Mouse (Mus musculus): ENCODE data around the gene Spop. TPM values are rescaled to one million over a fixed set of nuclear protein-coding genes. Genes with fewer than 3 reads are reported as not detected.

The Spop gene
- polyA plus RNA-seq, 1 experiment from 2014 or later = 92.4 TPM

DNA sequence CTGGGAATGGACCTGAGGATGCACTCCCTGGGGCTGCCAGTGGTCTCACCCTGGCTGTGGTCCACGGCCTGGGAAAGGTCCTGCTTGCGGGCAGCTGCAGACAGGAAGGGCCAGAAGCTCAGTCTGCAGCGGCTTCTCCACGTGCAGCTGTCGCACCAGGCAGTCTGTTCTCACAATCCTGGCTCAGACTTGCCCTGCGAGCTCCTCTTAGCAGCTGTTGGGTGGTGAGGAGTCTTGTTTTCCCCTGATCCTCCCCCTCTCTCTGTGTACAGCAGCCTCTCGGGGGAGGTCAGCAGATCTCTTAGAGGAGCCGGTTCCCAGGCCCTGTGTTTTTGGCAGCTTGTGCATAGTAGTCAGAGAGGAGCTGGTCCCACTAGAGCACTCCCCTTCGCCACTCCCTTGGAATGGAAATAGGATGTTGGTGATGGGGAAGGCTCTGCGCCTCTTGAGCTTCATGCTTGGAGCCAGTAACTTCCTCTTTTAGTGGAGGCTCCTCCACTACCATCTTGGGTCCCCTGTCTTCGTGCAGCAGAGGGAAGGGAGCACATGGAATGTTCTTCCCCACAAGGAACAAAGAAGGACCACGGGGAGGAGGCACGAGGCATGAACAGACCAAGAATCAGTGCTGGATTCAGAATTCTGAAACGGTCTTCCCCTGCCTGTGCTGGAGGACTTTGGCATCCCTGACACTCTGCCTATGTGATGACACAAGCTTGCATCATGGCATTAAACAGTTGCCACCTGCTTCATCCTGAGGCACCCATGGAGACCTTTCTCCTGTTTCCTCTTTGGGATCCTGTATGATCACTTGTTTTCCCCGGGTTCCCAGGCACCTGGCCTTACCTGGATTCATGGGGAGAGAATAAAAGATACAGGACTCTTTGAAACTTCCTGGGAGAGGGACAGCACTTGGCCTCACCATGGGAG, 43.7 kb upstream of the Spop start:
- 73% methylated on average over 15 of the region's 15 CpGs for WGBS
- H3K27ac ChIP-seq (ENCODE audit: low read depth, low read length) = no peak overlapping the region
- H3K36me3 ChIP-seq (ENCODE audit: control insufficient read depth, insufficient read depth, low read length) = peaks cover 38% of the 10 kb centered on the region

DNA sequence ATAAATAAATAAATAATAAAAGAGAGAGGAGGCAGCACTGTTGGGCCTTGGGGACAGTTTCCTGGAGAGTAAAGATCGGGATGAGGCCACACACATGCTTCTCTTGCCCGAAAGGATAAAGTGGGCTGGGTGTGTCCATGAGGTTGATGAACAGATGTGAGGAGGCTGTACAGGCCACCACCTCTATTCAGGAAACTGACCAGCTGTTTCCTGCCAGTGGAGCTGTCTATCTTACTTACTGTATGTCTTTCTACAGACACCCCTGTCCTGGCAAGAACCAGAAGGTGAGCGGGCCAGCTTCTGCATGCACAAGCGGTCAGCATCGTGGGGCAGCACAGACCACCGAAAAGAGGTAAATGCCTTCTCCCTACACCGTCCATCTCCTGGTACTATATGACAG, 42.7 kb upstream of the Spop start:
- no peaks in the 10 kb centered on the region for H3K9me3 ChIP-seq (ENCODE audit: control insufficient read depth, low read length)
- H3K27me3 ChIP-seq (replicated peaks; ENCODE audit: control insufficient read depth, insufficient read depth, low read length) = no peaks in the 10 kb centered on the region
- 92% methylated on average over 7 of the region's 7 CpGs for WGBS
- H3K27ac ChIP-seq (ENCODE audit: low read depth, low read length) = no peak overlapping the region
- no peak overlapping the region for H3K9ac ChIP-seq (ENCODE audit: low read depth, low read length)
- peaks cover 45% of the 10 kb centered on the region for H3K36me3 ChIP-seq (ENCODE audit: control insufficient read depth, insufficient read depth, low read length)
- H3K4me1 ChIP-seq (replicated peaks; ENCODE audit: control insufficient read depth, insufficient read depth, low read length) = no peaks in the 10 kb centered on the region; the same call in 1 of the 2 replicates
- H3K4me2 ChIP-seq = no peak overlapping the region
- no peak overlapping the region for H3K4me3 ChIP-seq (ENCODE audit: low read depth, low read length)
- ATAC-seq (replicated peaks; ENCODE audit: low FRiP score) = no peak
- no peak for DNase-seq (ENCODE audit: low spot score)

More for the DNA sequence above, 43.7 kb upstream of the Spop start:
- no peak overlapping the region for H3K4me3 ChIP-seq (ENCODE audit: low read depth, low read length)
- no peak for DNase-seq (ENCODE audit: low spot score)
- no peak overlapping the region for H3K9ac ChIP-seq (ENCODE audit: low read depth, low read length)
- no peaks in the 10 kb centered on the region for H3K27me3 ChIP-seq (replicated peaks; ENCODE audit: control insufficient read depth, insufficient read depth, low read length)
- no peak overlapping the region for H3K4me2 ChIP-seq
- ATAC-seq (replicated peaks; ENCODE audit: low FRiP score) = no peak
- no peaks in the 10 kb centered on the region; the same call in 1 of the 2 replicates for H3K4me1 ChIP-seq (replicated peaks; ENCODE audit: control insufficient read depth, insufficient read depth, low read length)
- no peaks in the 10 kb centered on the region for H3K9me3 ChIP-seq (ENCODE audit: control insufficient read depth, low read length)

DNA sequence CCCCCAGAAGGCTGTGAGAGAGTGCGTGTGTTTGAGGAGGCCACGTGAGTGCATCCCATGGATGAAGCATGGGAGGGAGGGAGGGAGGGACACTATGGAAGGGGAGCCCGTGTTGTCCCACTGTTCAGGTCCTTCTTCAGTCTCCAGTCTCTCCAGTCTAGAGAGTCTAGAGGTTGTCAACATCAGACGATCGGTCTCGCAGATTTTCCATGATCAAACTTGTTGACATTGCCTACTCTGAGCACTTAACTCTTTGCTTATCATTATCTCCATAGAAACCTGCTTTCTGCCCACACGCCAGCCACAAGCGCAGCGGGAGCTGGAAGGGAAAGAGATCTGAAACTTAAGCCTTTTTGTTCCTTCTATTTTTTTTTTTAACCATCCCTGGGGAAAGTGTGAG, 35.0 kb upstream of the Spop start:
- DNase-seq (ENCODE audit: low spot score) = no peak
- Histone ChIP-seq H3K36me3 (ENCODE audit: control insufficient read depth, insufficient read depth, low read length) (peaks cover 44% of the 10 kb centered on the region), H3K27ac (ENCODE audit: low read depth, low read length) (no peak overlapping the region), H3K4me1 (replicated peaks; ENCODE audit: control insufficient read depth, insufficient read depth, low read length) (no peaks in the 10 kb centered on the region), H3K4me2 (no peak overlapping the region), H3K4me3 (ENCODE audit: low read depth, low read length) (no peak overlapping the region), H3K9ac (ENCODE audit: low read depth, low read length) (no peak overlapping the region), H3K9me3 (ENCODE audit: control insufficient read depth, low read length) (no peaks in the 10 kb centered on the region), H3K27me3 (replicated peaks; ENCODE audit: control insufficient read depth, insufficient read depth, low read length) (no peaks in the 10 kb centered on the region)
- no peak for ATAC-seq (replicated peaks; ENCODE audit: low FRiP score)
- 70% methylated on average over 9 of the region's 9 CpGs for WGBS

DNA sequence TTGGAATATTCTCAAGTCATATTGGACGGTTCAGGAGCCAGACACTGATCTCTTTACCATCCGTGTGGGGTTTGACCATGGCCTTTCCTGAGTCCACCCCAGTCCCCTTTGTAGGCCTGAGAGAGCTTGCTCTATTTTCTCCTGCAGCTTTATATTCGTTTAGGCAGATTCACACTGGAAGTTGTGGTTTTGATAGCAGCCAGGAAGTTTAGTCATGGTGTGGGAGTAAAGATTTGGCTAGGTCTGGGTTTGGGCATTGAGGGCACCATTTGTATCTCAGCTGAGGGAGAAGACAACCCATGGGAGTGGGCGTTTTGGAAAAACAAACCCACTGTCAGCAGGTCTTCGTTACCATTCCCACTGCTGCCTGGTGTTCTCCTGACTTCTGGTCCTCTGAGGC, 34.3 kb upstream of the Spop start:
- 0 out of 2 replicates have a peak overlapping the region, but pooled peaks have one; percentile 11 for H3K27ac ChIP-seq (ENCODE audit: low read depth, low read length)
- H3K27me3 ChIP-seq (replicated peaks; ENCODE audit: control insufficient read depth, insufficient read depth, low read length) = no peaks in the 10 kb centered on the region
- no peak overlapping the region for H3K9ac ChIP-seq (ENCODE audit: low read depth, low read length)
- H3K4me1 ChIP-seq (replicated peaks; ENCODE audit: control insufficient read depth, insufficient read depth, low read length) = no peaks in the 10 kb centered on the region; the same call in 1 of the 2 replicates
- no peak overlapping the region for H3K4me3 ChIP-seq (ENCODE audit: low read depth, low read length)
- H3K36me3 ChIP-seq (ENCODE audit: control insufficient read depth, insufficient read depth, low read length) = peaks cover 44% of the 10 kb centered on the region
- ATAC-seq (replicated peaks; ENCODE audit: low FRiP score) (no peak), DNase-seq (ENCODE audit: low spot score) (no peak)
- 59% methylated on average over 5 of the region's 5 CpGs for WGBS
- H3K9me3 ChIP-seq (ENCODE audit: control insufficient read depth, low read length) = no peaks in the 10 kb centered on the region
- no peak overlapping the region for H3K4me2 ChIP-seq

DNA sequence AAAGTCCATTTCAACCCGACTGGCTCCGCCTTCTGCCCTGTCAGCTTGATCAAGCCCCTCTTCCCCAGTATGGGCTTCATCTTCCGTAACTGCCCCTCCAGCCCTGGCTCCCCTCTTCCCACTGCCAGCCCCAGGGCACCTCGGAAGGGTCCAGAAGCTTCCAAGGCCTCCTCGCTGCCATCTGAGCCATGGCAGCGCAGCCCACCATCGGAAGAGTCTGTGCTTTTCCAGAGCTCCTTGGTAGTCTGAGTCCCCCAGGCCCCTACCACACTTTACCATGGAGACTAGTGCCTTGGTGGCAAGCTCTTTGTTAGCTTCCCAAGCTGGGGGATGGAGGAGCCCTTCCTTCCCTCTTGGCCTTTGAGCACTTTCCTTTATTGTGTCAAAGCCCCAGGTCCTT, 33.2 kb upstream of the Spop start:
- Histone ChIP-seq H3K27me3 (replicated peaks; ENCODE audit: control insufficient read depth, insufficient read depth, low read length) (no peaks in the 10 kb centered on the region), H3K27ac (ENCODE audit: low read depth, low read length) (no peak overlapping the region), H3K36me3 (ENCODE audit: control insufficient read depth, insufficient read depth, low read length) (peaks cover 36% of the 10 kb centered on the region)

DNA sequence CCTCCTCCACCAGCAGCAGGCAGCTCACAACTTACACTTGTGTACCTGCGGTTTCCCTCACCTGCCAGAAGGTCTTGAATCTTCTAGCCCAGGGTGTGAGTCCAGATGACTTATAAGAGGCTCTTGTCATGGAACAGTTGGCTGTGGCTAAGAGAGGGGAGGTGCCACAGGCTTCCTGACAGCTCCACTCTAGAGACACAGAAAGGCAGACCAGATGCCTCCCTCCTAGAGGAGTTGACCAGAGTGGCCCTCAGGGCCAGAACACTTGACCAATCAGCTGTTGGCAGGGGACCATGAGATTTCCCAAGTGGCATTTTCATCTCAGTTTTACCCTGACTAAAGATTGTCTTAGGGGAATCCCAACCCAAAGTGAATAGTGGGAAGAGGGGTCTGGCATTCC, 32.7 kb upstream of the Spop start:
- Histone ChIP-seq H3K9me3 (ENCODE audit: control insufficient read depth, low read length) (no peaks in the 10 kb centered on the region), H3K4me3 (ENCODE audit: low read depth, low read length) (no peak overlapping the region), H3K36me3 (ENCODE audit: control insufficient read depth, insufficient read depth, low read length) (peaks cover 33% of the 10 kb centered on the region; the same call in 1 of the 2 replicates), H3K27ac (ENCODE audit: low read depth, low read length) (no peak overlapping the region), H3K9ac (ENCODE audit: low read depth, low read length) (no peak overlapping the region), H3K27me3 (replicated peaks; ENCODE audit: control insufficient read depth, insufficient read depth, low read length) (no peaks in the 10 kb centered on the region), H3K4me1 (replicated peaks; ENCODE audit: control insufficient read depth, insufficient read depth, low read length) (peaks cover 6% of the 10 kb centered on the region), H3K4me2 (no peak overlapping the region)
- no peak for ATAC-seq (replicated peaks; ENCODE audit: low FRiP score)
- WGBS = 87% methylated on average over 1 of the region's 1 CpGs
- DNase-seq (ENCODE audit: low spot score) = no peak

More for the DNA sequence above, 33.2 kb upstream of the Spop start:
- peaks cover 4% of the 10 kb centered on the region for H3K4me1 ChIP-seq (replicated peaks; ENCODE audit: control insufficient read depth, insufficient read depth, low read length)
- DNase-seq (ENCODE audit: low spot score) = no peak
- no peaks in the 10 kb centered on the region for H3K9me3 ChIP-seq (ENCODE audit: control insufficient read depth, low read length)
- 89% methylated on average over 7 of the region's 7 CpGs for WGBS
- no peak overlapping the region for H3K4me3 ChIP-seq (ENCODE audit: low read depth, low read length)
- H3K9ac ChIP-seq (ENCODE audit: low read depth, low read length) = no peak overlapping the region
- H3K4me2 ChIP-seq = no peak overlapping the region
- ATAC-seq (replicated peaks; ENCODE audit: low FRiP score) = no peak

DNA sequence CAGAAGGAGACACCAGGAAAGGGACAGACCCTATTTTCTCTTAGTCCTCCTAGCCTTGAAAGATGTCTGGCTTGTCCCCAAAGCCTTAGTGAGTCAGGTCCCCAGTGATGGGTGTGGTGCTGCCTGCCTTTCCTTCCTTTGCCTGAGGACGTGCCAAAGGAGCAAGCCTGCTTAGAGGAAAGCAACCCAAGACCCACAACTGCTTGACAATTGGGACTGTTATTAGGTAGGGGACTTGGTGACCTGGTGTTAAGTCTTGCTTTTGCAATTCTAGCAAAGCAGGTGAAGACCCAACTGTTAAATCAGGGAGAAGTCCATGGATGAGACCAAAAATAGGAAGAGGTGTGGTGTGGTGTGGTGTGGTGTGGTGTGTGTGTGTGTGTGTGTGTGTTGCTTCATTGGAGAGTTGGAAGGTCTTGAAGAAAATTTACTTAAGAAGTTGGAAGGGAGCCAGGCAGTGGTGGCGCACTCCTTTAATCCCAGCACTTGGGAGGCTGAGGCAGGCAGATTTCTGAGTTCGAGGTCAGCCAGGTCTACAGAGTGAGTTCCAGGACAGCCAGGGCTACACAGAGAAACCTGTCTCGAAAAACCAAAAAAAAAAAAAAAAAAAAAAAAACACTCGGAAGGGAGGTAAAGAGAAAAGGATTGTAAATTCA, 30.4 kb upstream of the Spop start:
- peak overlapping the region; percentile 83 for H3K4me2 ChIP-seq
- H3K27ac ChIP-seq (ENCODE audit: low read depth, low read length) = peak overlapping the region; percentile 73; the same call in 1 of the 2 replicates
- H3K36me3 ChIP-seq (ENCODE audit: control insufficient read depth, insufficient read depth, low read length) = peaks cover 31% of the 10 kb centered on the region

DNA sequence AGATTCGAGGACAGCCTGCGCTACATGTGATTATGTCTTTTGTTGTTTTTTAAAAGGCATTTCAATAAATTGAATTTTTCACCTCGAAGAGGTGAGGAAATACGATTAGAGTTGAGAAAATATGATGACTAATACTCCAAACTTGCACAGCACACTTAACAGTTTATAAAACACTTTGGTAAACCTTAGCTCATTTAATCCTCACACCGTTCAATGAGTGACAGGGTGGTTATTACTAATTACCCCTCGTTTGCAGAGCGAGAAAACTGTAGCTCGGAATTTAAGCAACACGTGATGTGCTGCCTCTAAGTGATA, 29.9 kb upstream of the Spop start:
- no peak for ATAC-seq (replicated peaks; ENCODE audit: low FRiP score)
- Histone ChIP-seq H3K9ac (ENCODE audit: low read depth, low read length) (peak overlapping the region; percentile 92), H3K36me3 (ENCODE audit: control insufficient read depth, insufficient read depth, low read length) (peaks cover 29% of the 10 kb centered on the region), H3K9me3 (ENCODE audit: control insufficient read depth, low read length) (no peaks in the 10 kb centered on the region), H3K4me3 (ENCODE audit: low read depth, low read length) (peak overlapping the region; percentile 85), H3K27me3 (replicated peaks; ENCODE audit: control insufficient read depth, insufficient read depth, low read length) (no peaks in the 10 kb centered on the region), H3K27ac (ENCODE audit: low read depth, low read length) (peak overlapping the region; percentile 73), H3K4me1 (replicated peaks; ENCODE audit: control insufficient read depth, insufficient read depth, low read length) (peaks cover 6% of the 10 kb centered on the region), H3K4me2 (peak overlapping the region; percentile 83)
- DNase-seq (ENCODE audit: low spot score) = no peak
- 36% methylated on average over 9 of the region's 9 CpGs for WGBS

More for the DNA sequence above, 30.4 kb upstream of the Spop start:
- Histone ChIP-seq H3K9ac (ENCODE audit: low read depth, low read length) (no peak overlapping the region), H3K9me3 (ENCODE audit: control insufficient read depth, low read length) (no peaks in the 10 kb centered on the region), H3K4me1 (replicated peaks; ENCODE audit: control insufficient read depth, insufficient read depth, low read length) (peaks cover 6% of the 10 kb centered on the region), H3K27me3 (replicated peaks; ENCODE audit: control insufficient read depth, insufficient read depth, low read length) (no peaks in the 10 kb centered on the region), H3K4me3 (ENCODE audit: low read depth, low read length) (no peak overlapping the region)
- ATAC-seq (replicated peaks; ENCODE audit: low FRiP score) (no peak), DNase-seq (ENCODE audit: low spot score) (no peak)
- 82% methylated on average over 5 of the region's 5 CpGs for WGBS
